Mouse (Mus musculus): ENCODE results near the gene Mrps30. TPM values are rescaled to one million over a fixed set of nuclear protein-coding genes. Genes with fewer than 3 reads are reported as not detected.

Mrps30 gene
- polyA plus RNA-seq (2014; fragmentation: Nextera tagmentation; extraction: Ambion mirVana) = 33.2 and 33.5 TPM in 2 replicates

DNA sequence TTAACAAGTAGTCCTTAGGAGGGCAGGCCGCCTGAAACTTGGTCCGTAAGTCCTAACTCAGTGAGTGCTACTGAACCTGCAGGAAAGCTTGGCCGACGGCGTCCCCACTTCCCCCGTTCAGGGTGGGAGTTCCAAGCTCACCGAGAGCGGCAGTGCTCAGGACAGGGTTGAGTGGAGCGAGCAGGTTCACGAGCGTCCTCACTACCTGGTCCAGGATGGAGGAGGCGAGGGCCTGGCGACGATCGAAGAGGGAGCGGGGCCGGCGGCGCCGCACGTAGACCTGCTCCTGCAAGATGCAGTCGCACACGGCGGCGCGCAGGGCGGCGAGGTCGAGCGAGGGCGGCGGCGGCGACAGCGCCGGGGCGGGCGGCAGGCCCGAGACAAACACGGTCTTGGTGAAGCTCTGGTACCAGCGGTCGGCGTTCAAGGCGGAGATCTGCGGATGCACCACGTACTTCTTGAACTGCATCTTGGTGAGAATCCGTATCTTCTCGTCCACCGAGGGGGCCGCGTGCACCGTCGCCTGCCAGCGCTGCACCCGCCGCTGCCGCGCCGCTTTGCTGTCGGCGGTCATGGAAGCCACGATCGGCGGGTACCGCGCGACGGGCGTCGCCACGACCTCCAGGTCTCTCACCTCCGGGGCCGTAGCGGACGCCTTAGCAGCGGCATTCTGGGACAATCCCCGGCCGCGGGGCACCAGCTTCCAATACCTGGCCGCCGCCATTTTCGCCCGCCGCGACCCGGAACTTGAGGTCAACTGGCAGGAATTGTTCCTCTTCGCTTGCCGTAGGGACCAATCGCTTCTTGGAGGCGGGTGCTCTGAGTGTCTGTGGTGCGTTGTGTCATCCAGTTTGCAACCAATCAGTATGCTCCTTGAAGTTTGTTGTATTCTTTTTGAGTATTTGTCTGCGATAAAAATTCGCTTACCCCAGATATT, at the start of gene Mrps30, which contains the start of gene B430218F22Rik:
Gene Mrps30, minus strand, starts transcription at position 742 of the 937 bp plus-strand sequence.
Gene B430218F22Rik, plus strand, starts transcription at position 120 of the 937 bp plus-strand sequence.
- under 1% methylated on average over 79 of the region's 93 CpGs for WGBS
- H3K9ac ChIP-seq (ENCODE audit: low read length) = peak within 1 kb of the TSS; percentile 88
- peak within 1 kb of the TSS; percentile 89 to 92 for H3K4me3 ChIP-seq (ENCODE audit: control insufficient read depth in 1 of 2, insufficient read depth in 1 of 2, low read depth in 1 of 2, low read length in 2 of 2)
- no peaks in the 10 kb centered on the region for H3K27me3 ChIP-seq (ENCODE audit: control insufficient read depth, insufficient read depth, low read length)
- no peaks in the 10 kb centered on the region for H3K9me3 ChIP-seq (ENCODE audit: control insufficient read depth, low read length)
- peaks cover 34% of the 10 kb centered on the region for H3K36me3 ChIP-seq (ENCODE audit: control insufficient read depth, insufficient read depth, low read length)
- H3K4me1 ChIP-seq (ENCODE audit: control insufficient read depth in 2 of 2, insufficient read depth in 2 of 2, low read length in 2 of 2) = peaks cover 0 to 10% of the 10 kb centered on the region in 2 experiments; a peak in 3 of 4 replicates
- peak; percentile 90 for ATAC-seq (ENCODE audit: insufficient number of reproducible peaks, insufficient read depth, low FRiP score, low read depth)
- peak within 1 kb of the TSS; percentile 87 for H3K4me2 ChIP-seq (ENCODE audit: low read length)
- peak within 1 kb of the TSS; percentile 59 to 84 for H3K27ac ChIP-seq (replicated peaks in 1 of 2; ENCODE audit: control insufficient read depth in 1 of 2, insufficient read depth in 1 of 2, low read depth in 2 of 2, low read length in 2 of 2)

DNA sequence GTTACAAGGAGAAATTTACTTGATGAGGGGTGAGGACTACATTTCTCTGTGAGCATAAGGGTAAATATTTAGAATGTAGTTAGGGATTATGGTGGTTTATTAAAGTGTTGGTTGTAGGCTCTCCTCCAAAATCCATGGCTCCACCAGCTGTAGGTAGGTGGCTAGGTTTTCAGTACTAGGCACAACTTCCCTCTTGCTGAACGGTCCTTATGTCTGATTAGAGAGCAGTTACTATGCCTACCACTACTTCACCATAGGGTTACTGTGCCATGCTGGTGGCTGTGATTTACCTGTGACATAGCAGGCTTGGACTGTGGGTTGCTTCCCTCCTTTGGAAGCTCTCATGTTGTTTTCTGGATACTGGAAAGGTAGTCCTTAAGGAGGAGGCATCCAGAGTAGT, 33.8 kb upstream of the Mrps30 start:
- WGBS = 64% methylated on average over 1 of the region's 1 CpGs
- H3K27ac ChIP-seq (replicated peaks in 1 of 2; ENCODE audit: control insufficient read depth in 1 of 2, insufficient read depth in 1 of 2, low read depth in 2 of 2, low read length in 2 of 2) = no peak overlapping the region

DNA sequence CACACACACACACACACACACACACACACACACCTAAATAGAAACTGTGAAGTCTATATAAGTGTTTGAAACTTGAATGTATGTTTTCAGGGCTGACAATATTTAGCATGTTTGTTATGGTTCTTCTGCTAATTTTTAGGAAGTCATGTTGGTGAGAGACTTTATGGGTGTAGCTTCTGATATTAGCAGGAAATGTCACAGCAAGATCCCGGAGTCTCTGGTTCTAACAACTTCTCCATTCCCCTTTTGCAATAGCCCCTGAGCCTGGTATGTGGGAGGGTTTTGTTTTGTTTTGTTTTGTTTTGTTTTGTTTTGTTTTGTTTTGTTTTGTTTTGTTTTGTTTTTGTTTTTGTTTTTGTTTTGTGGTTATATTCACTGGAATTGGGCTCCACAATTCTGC, 33.4 kb upstream of the Mrps30 start:
- no peak overlapping the region for H3K4me2 ChIP-seq (ENCODE audit: low read length)
- no peak for ATAC-seq (ENCODE audit: insufficient number of reproducible peaks, insufficient read depth, low FRiP score, low read depth)
- H3K36me3 ChIP-seq (ENCODE audit: control insufficient read depth, insufficient read depth, low read length) = no peaks in the 10 kb centered on the region
- no peak overlapping the region for H3K9ac ChIP-seq (ENCODE audit: low read length)
- no peak overlapping the region for H3K4me3 ChIP-seq (ENCODE audit: control insufficient read depth in 1 of 2, insufficient read depth in 1 of 2, low read depth in 1 of 2, low read length in 2 of 2)
- H3K9me3 ChIP-seq (ENCODE audit: control insufficient read depth, low read length) = no peaks in the 10 kb centered on the region
- H3K27ac ChIP-seq (replicated peaks in 1 of 2; ENCODE audit: control insufficient read depth in 1 of 2, insufficient read depth in 1 of 2, low read depth in 2 of 2, low read length in 2 of 2) = no peak overlapping the region
- no peaks in the 10 kb centered on the region for H3K4me1 ChIP-seq (ENCODE audit: control insufficient read depth in 2 of 2, insufficient read depth in 2 of 2, low read length in 2 of 2)
- no peaks in the 10 kb centered on the region for H3K27me3 ChIP-seq (ENCODE audit: control insufficient read depth, insufficient read depth, low read length)
- WGBS = 80% methylated on average over 1 of the region's 1 CpGs

More for the DNA sequence above, 33.8 kb upstream of the Mrps30 start:
- H3K4me1 ChIP-seq (ENCODE audit: control insufficient read depth in 2 of 2, insufficient read depth in 2 of 2, low read length in 2 of 2) = no peaks in the 10 kb centered on the region
- ATAC-seq (ENCODE audit: insufficient number of reproducible peaks, insufficient read depth, low FRiP score, low read depth) = no peak
- no peaks in the 10 kb centered on the region for H3K27me3 ChIP-seq (ENCODE audit: control insufficient read depth, insufficient read depth, low read length)
- H3K4me3 ChIP-seq (ENCODE audit: control insufficient read depth in 1 of 2, insufficient read depth in 1 of 2, low read depth in 1 of 2, low read length in 2 of 2) = no peak overlapping the region
- H3K4me2 ChIP-seq (ENCODE audit: low read length) = no peak overlapping the region
- no peaks in the 10 kb centered on the region for H3K36me3 ChIP-seq (ENCODE audit: control insufficient read depth, insufficient read depth, low read length)
- H3K9me3 ChIP-seq (ENCODE audit: control insufficient read depth, low read length) = no peaks in the 10 kb centered on the region
- H3K9ac ChIP-seq (ENCODE audit: low read length) = no peak overlapping the region

DNA sequence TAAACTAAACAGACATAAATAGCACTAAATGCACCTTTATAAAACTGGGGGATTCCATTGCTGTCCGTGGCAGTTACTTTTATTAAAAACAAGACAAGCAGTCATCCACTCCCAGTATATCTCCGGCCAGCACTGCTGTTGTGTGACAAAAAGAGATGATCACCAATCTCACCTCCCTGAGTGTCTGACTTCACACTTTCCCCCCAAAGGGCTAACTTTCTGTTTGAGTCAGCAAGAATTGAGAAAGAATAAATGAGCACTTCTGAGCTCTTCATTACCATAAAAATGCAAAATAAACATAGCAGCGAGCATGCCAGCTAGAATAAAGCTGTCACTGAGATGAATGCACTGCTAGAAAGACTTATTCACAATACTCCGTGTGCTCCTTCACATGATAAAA, 31.1 kb upstream of the Mrps30 start:
- Histone ChIP-seq H3K4me1 (ENCODE audit: control insufficient read depth in 2 of 2, insufficient read depth in 2 of 2, low read length in 2 of 2) (no peaks in the 10 kb centered on the region), H3K4me2 (ENCODE audit: low read length) (no peak overlapping the region), H3K9ac (ENCODE audit: low read length) (no peak overlapping the region), H3K9me3 (ENCODE audit: control insufficient read depth, low read length) (no peaks in the 10 kb centered on the region), H3K4me3 (ENCODE audit: control insufficient read depth in 1 of 2, insufficient read depth in 1 of 2, low read depth in 1 of 2, low read length in 2 of 2) (no peak overlapping the region), H3K27me3 (ENCODE audit: control insufficient read depth, insufficient read depth, low read length) (no peaks in the 10 kb centered on the region), H3K27ac (replicated peaks in 1 of 2; ENCODE audit: control insufficient read depth in 1 of 2, insufficient read depth in 1 of 2, low read depth in 2 of 2, low read length in 2 of 2) (no peak overlapping the region), H3K36me3 (ENCODE audit: control insufficient read depth, insufficient read depth, low read length) (no peaks in the 10 kb centered on the region)
- WGBS = 71% methylated on average over 4 of the region's 4 CpGs
- ATAC-seq (ENCODE audit: insufficient number of reproducible peaks, insufficient read depth, low FRiP score, low read depth) = no peak

DNA sequence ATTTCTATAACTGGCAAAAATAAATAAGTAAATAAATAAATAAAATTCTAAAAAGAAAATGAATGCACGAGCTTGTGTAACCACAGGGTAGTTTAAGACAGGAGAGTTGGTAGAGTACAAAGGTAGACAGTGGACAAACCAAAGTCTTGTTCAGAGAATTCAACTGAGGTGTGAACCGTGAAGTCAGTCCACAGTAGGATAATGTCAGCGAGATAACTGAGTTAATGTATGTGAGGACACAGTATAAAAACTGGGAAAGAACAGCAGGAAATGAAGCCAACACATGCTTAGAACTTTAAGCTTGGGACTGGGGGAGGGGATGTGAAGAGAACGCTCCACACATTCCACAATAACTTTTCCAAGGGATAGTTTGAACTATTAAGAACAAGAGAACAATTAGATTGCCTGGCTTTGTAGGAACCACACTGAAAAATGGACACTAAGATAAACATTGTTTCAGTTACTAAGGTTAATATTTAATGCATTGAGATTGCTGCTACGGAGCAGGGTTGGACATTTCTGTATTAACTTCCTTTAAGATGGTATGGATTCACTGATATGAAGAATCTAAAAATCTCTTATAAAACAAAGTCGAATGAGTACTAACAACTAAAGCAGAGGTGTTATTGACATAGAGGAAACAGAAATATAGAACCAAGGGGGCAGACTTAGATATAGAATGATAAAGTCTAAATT, 24.4 kb upstream of the Mrps30 start:
- no peak for ATAC-seq (ENCODE audit: insufficient number of reproducible peaks, insufficient read depth, low FRiP score, low read depth)
- H3K9me3 ChIP-seq (ENCODE audit: control insufficient read depth, low read length) = no peaks in the 10 kb centered on the region
- H3K9ac ChIP-seq (ENCODE audit: low read length) = no peak overlapping the region
- no peaks in the 10 kb centered on the region for H3K4me1 ChIP-seq (ENCODE audit: control insufficient read depth in 2 of 2, insufficient read depth in 2 of 2, low read length in 2 of 2)
- no peaks in the 10 kb centered on the region for H3K36me3 ChIP-seq (ENCODE audit: control insufficient read depth, insufficient read depth, low read length)
- H3K4me3 ChIP-seq (ENCODE audit: control insufficient read depth in 1 of 2, insufficient read depth in 1 of 2, low read depth in 1 of 2, low read length in 2 of 2) = no peak overlapping the region
- no peak overlapping the region for H3K4me2 ChIP-seq (ENCODE audit: low read length)
- 70% methylated on average over 6 of the region's 6 CpGs for WGBS
- H3K27me3 ChIP-seq (ENCODE audit: control insufficient read depth, insufficient read depth, low read length) = no peaks in the 10 kb centered on the region
- H3K27ac ChIP-seq (replicated peaks in 1 of 2; ENCODE audit: control insufficient read depth in 1 of 2, insufficient read depth in 1 of 2, low read depth in 2 of 2, low read length in 2 of 2) = no peak overlapping the region

DNA sequence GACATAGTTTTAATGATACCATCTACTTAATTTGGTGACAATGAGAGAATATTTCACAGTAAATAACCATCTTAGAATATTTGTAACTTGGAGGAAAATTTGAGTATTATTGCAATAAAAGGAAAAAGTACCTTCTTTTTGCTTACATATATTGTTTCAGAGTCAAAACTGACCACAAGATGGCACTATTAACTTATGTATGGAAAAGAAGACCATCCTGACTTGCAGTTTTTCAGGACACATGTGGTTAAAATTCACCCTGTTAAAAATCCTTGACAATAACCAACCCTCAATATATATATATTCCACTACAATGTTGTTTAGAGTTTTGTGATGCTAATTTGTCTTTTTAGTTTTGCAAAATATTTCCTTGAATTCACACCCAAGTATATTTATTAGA, 16.5 kb upstream of the Mrps30 start:
- Histone ChIP-seq H3K4me3 (ENCODE audit: control insufficient read depth in 1 of 2, insufficient read depth in 1 of 2, low read depth in 1 of 2, low read length in 2 of 2) (no peak overlapping the region), H3K36me3 (ENCODE audit: control insufficient read depth, insufficient read depth, low read length) (no peaks in the 10 kb centered on the region), H3K9ac (ENCODE audit: low read length) (no peak overlapping the region), H3K4me2 (ENCODE audit: low read length) (no peak overlapping the region), H3K9me3 (ENCODE audit: control insufficient read depth, low read length) (no peaks in the 10 kb centered on the region), H3K4me1 (ENCODE audit: control insufficient read depth in 2 of 2, insufficient read depth in 2 of 2, low read length in 2 of 2) (no peaks in the 10 kb centered on the region), H3K27me3 (ENCODE audit: control insufficient read depth, insufficient read depth, low read length) (no peaks in the 10 kb centered on the region), H3K27ac (replicated peaks in 1 of 2; ENCODE audit: control insufficient read depth in 1 of 2, insufficient read depth in 1 of 2, low read depth in 2 of 2, low read length in 2 of 2) (no peak overlapping the region)
- ATAC-seq (ENCODE audit: insufficient number of reproducible peaks, insufficient read depth, low FRiP score, low read depth) = no peak

DNA sequence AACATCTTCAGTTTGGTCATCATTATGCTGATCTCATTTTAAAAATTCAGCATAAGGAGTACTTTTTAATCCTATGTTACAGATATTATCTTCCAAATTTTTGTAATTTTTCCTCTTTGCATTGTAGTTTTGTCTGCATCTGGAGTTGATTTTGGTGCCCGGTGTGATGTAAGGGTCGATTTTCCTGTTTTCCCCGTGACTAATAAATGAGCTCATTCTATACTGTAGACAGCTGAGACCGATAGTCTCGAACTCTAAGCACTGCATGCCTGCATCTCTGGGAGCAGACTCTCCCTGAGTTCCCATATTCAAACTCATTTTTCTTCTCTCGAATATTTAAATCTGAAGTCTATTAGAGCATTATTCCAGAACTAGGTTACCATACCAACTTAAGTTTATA, 13.3 kb upstream of the Mrps30 start:
- Histone ChIP-seq H3K4me2 (ENCODE audit: low read length) (no peak overlapping the region), H3K9me3 (ENCODE audit: control insufficient read depth, low read length) (no peaks in the 10 kb centered on the region), H3K27ac (replicated peaks in 1 of 2; ENCODE audit: control insufficient read depth in 1 of 2, insufficient read depth in 1 of 2, low read depth in 2 of 2, low read length in 2 of 2) (no peak overlapping the region), H3K27me3 (ENCODE audit: control insufficient read depth, insufficient read depth, low read length) (no peaks in the 10 kb centered on the region), H3K4me3 (ENCODE audit: control insufficient read depth in 1 of 2, insufficient read depth in 1 of 2, low read depth in 1 of 2, low read length in 2 of 2) (no peak overlapping the region), H3K36me3 (ENCODE audit: control insufficient read depth, insufficient read depth, low read length) (no peaks in the 10 kb centered on the region), H3K9ac (ENCODE audit: low read length) (no peak overlapping the region), H3K4me1 (ENCODE audit: control insufficient read depth in 2 of 2, insufficient read depth in 2 of 2, low read length in 2 of 2) (no peaks in the 10 kb centered on the region)
- 61% methylated on average over 6 of the region's 6 CpGs for WGBS
- ATAC-seq (ENCODE audit: insufficient number of reproducible peaks, insufficient read depth, low FRiP score, low read depth) = no peak

All from heart, embryonic 14.5 days (tissue).